Mouse (Mus musculus): Measurements from ENCODE around the gene Uqcrfs1.
A peak's percentile ranks its signal among the peaks of the same experiment; 100 is the strongest.

Uqcrfs1 gene

DNA sequence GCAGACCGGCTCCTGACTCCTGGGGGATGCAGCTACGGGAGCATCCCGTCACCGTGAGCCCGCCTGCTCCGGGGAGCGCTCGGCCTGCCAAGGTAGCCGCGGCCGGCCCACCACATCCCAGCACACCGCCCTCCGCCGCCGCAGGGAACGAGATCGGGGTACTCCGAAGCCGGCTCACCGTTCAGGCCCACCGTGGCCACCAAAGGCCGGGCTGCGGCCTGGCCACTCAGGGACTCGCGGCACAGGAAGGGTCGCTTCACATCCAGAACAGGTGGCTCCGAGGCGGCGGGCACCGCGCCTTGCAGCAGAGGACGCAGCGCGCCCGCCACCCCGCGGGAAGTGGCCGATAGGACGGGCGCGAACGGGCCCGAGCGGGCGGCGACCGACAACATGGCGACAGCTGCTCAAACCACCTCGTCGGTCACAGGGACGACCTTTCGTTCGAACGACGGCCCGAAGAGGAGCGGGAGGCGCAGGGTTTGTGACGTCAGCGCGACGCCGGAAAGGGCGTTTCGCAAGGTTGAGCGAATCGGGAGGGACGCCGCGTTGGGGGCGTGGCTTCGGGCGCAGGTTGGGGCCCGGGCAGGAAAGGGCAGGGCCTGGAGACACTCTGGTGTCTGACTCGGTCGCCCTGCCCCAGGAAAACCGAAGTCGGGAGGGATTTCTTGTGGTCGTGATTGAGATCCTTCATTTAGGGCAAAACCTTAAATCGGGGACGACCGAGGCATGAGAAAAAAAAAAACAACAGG, at the start of gene Uqcrfs1:
TSS of gene Uqcrfs1 (minus strand) at position 507 of the 749 bp plus-strand sequence.
- peak; percentile 98 for DNase-seq (ENCODE audit: low read depth, low spot score)

DNA sequence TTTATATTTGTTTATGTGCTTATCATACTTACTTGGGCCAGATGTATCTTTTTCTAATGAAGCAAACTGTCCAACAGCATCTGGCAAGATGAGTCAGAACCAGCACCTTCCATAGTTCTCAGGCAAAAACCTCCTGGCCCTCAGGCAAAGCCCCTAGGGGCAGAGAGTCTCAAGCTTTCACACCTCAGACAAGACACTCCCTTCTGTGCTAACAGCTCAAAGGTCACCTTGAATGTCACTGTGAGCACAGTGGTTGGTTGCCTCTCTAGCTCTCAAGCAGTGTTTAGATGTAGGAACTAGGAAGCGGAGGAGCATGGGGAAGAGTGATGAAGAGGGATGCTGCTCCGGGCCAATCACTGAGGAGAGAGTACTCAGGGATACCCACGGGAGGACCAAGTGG, 40.6 kb upstream of the Uqcrfs1 start:
- DNase-seq (ENCODE audit: low read depth, low spot score), result peak; percentile 65

DNA sequence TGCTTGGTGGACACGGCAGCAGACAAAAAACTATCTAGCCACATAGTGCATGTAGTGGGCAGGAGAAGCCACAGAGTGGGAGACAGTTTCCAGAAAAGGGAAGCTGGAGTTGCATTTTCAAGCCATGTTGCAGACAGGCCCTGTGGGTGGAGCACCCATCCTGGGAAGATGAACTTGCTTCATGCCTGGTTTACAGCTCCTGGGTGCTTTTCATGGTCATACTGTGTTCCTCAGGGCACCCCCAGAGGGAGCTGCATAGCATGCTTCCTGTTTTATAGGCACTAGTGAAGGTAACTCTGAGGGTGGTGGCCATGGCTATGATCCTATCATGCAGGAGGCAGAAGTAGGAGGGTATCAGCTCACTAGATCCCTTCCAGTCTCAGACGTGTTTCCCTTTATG, 37.4 kb upstream of the Uqcrfs1 start:
- no peak for DNase-seq (ENCODE audit: low read depth, low spot score)

DNA sequence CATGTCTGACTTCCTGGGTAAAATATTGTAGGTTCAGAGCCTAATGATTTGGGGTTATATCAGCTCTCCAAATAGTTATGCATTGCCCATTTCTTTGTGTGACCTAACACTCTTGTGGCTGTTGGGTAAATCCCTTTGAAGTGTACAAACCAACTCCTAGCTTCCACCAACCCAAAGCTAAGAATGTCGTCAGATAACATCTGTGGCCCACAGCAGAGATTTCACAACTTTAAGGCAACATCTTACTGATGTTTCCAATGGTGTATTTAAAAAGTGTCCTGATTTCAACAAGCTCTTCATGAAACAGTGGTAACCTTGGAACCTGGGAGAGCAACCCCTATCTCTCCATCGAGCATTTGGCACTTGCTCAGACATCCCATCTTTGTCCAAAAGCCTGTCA, 33.6 kb upstream of the Uqcrfs1 start:
- no peak for DNase-seq (ENCODE audit: low read depth, low spot score)

DNA sequence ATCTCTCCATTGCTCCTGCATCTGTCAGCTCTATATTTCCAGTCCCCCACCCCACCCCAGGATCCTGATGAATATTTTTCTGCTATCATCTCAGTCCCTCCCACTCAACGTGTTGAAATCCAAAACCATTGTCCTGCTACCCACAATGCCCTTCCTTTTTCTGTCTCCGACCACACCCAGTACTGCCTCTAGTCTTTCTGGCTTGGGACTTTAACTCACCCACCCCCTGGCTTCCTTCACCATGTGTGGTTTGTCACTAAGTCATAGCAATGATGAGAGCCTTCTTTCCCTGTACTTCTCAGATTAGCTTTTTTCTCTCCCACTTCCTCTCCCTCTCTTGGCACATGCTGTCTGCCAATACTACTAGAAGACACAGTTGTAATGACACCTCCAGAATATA, 31.7 kb upstream of the Uqcrfs1 start:
- no peak for DNase-seq (ENCODE audit: low read depth, low spot score)

- no peak for DNase-seq (ENCODE audit: low read depth, low spot score)
Observed at GRCm38 (mm10) chr13:30572971-30573370, 27.8 kb upstream of the Uqcrfs1 start.

DNA sequence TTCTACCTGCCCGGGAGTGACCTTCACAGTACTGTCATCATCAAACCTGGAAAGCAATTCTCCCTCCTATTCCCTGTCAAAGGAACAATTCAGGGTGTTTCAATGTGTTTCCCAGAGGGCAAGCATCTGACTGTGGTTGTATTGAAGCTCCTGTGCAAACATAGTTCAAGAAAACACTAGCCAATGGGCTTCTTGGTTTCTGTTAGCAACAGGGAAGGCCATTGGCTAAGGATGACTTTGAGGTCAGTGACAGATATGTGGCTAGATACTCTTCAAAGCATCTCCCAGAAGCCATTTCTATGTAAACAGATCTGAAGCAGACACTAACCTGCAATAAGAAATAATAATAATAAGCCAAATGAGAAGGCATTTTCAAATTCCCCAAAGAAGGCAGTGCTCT, 25.0 kb upstream of the Uqcrfs1 start:
- DNase-seq (ENCODE audit: low read depth, low spot score), result no peak

DNA sequence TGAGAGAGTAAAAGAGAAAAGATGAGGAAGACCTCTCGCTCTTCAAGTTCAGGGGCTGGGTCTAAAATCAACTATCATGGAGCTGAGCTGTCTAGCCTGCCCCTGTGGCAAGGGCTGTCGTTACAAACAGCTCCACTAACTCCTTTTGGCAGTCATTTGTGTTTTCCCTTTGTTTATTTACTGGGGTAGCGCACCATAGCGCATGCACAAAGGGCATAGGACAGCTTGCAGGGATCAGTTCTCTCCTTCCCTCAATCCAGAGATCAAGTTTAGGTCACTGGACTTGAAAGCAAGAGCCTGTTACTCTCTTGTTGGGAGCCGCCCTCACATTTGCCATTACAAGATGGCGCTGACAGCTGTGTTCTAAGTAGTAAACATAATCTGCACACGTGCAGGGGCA, 22.4 kb upstream of the Uqcrfs1 start:
- no peak for DNase-seq (ENCODE audit: low read depth, low spot score)

- peak; percentile 46 for DNase-seq (ENCODE audit: low read depth, low spot score)
Observed at GRCm38 (mm10) chr13:30566767-30567166, 21.6 kb upstream of the Uqcrfs1 start.

DNA sequence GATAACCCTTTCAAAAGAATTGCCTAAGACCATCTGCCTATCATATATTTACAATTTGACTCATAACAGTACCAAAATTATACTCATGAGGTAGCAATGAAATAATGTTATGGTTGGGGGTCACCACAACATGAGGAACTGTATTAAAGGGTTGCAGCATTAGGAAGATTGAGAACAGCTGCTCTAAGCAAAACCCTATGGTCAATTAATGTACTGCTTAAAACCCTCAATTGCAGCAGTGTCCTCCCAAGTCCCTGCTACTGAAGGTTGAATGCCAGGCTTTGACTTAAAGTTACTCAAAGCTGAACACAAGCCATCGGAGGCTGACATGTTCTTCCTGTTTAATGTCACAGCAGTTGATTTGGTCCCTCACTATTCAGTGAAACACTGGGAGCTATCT, 15.4 kb upstream of the Uqcrfs1 start:
- no peak for DNase-seq (ENCODE audit: low read depth, low spot score)

DNA sequence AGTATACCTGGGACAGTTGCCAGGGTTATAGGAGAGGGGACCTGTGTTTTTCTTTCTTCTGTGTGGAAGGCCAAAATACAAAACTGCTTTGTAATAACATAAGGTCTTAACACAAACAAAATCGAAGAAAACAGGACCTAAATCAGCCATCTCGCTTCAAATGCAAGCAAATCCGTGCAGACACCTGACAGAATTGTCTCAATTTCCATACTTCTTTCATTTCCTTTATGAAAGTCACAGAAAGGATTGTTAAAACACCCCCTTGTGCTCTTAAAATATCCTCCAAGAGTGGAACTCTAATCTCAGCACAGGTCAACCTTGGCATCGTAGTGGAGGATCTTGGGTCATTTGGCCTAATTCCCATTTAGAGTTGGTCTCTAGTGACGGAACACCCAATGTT, 14.9 kb upstream of the Uqcrfs1 start:
- no peak for DNase-seq (ENCODE audit: low read depth, low spot score)

DNA sequence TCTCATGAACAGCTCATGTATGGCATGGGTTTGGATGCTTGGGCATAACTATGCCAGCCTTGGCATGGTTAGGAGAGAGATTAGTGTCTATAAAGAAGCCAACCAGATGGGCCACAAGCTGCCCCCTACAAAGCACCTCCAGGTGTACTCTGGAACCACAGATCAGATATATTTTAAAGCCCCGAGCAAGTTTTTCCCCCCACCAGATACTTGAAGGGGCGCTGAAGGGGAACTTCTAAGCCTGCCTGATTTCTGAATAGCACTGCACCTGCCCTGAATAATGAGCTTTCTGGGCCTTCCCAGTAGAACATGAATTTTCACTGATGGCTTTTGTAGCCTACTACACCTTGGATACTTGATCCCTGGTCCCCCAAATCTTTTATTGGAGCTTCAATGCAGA, 12.6 kb upstream of the Uqcrfs1 start:
- DNase-seq (ENCODE audit: low read depth, low spot score), result no peak

DNA sequence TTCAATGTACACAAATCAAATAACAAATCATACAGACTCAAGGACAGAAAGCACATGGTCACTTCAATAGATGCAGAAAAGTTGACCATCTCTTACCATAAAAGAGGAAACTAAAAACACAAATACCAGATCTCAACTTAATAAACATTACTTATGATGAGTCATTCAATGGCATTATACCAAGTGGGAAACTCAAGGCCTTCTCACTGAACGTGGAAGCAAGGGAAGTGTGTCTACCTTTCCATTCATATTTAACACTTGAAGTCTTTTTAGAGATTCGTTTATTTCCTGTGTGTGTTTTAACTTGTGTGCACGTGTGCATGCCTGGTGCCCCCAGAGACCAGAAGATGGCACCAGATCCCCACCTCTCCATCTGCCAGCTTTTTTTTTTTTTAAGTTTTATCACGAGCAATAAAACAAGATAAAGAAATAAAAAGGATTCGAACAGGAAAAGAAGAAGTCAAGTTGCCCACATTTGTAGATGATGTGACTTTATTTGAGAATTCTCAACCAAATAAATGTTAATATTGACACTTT, 8.0 kb upstream of the Uqcrfs1 start:
- DNase-seq (ENCODE audit: low read depth, low spot score), result no peak

- DNase-seq (ENCODE audit: low read depth, low spot score), result no peak
Observed at GRCm38 (mm10) chr13:30549339-30549738, 4.2 kb upstream of the Uqcrfs1 start.

DNA sequence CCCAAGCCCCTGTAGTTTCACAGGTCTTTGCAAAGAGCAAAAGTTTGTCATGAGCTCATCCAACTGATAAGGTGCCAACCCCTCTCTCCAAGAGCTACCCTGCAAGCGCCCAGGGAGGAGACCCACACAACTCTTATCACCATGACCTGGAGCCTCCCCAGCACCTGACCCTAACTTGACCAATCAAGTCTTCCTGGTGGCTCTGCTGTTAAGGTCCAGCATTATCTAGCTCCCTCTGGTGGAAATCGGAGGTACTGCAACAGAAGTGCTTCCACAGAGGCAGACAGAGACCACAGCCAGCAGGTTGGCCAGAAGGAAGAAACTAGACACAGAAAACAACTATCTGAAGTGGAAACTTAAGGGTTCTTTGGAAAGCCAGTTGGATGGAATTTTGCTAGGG, 3.7 kb upstream of the Uqcrfs1 start:
- peak; percentile 92 for DNase-seq (ENCODE audit: low read depth, low spot score)

GRCm38 (mm10) chr13:30530761-30531160, 14.4 kb downstream of the Uqcrfs1 start:
- peak; percentile 71 for DNase-seq (ENCODE audit: low read depth, low spot score)

GRCm38 (mm10) chr13:30524961-30525360, 20.2 kb downstream of the Uqcrfs1 start:
- no peak for DNase-seq (ENCODE audit: low read depth, low spot score)

DNA sequence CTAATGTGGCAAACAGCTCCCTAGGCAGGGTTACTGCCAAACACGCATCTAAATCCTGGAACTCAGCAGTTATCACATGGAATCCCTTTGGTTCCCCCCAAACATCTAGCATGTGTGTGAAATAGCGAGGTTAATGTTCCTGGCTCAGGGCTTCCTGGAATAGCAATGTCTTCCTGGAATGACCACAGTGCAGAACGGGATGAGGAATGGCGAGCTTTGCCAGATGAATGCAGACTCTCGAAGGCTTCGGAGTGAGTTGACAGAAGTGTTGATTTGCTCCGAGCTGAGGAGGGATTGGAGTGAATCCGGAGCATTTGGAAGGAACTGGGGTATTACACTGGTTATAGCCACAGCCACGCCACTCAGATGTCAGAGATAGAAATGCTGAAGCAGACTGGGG, 21.2 kb downstream of the Uqcrfs1 start:
- no peak for DNase-seq (ENCODE audit: low read depth, low spot score)

DNA sequence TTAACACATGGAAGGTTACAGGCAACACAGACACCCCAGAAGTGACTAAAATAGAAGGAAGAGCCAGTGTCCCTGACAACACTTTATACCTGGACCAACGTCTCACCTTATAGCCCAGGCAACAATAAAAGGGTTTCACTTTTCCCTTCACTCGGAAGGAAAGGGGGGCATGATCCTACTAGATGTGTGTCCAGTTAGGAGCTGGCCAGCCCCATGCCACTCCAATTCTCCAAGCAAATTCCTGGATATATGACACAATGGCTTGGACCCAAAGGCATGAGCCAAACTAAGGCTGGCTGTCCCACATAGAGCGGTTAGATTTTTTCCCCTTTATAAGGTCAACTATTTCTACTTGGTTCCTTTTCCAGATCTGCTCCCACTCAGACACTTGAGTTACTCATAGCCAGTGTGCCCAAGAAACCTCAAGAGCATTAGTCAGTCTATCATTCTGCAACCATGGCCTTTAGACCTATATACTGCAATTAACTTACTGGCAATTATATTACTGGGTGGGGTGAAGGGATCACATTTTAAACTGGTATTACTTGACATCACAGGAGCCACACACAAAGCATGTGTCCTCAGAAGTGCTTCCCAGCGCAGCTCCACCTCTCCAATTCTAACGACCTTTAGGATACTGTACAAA, 21.8 kb downstream of the Uqcrfs1 start:
- DNase-seq (ENCODE audit: low read depth, low spot score), result no peak

DNA sequence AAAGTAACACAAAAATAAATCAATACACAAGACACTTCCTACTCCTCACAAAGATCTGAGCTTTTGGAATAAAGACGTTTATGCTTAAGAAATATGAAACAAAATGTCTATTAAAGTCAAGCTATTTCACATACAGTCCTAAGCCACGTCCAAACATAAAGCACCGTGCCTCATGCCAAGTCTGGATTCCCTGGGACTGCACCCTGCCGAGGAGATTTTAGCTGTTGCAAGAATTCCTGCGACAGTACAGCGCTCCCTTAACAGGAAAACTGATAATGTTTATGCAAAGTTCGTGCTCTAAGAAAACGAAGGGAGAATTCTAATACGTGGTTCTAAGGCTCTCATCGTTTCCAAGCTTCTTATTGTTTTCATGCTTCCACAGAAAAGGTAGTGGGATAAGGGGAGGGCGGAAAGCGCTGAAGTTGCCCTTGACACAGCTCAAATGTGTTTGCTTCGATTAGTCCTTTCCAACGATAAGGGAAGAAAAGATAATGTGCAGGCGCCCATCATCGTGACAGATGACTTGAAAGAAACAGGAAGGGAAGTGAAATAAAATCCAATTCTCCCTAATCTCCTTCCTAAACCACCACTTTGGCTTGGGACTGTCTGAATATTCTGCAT, 23.8 kb downstream of the Uqcrfs1 start:
- DNase-seq (ENCODE audit: low read depth, low spot score), result no peak

DNA sequence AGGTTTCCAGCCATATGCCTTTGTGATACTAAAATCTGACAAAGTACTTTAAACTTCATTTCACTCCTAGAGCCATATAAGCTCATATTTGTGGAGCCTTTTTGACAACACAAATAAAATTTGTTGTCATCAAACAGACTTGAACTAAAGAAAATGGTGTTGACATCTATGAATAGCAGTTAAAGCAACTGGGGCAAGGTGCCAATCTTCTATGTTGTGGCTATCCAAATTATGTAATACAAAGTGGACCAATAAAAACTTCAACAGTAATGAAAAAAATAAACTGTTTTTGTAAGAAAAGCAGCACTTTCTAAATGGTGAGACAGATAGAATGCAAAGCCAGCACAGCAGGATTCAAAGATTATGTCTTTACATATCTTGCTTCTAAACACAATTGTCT, 27.0 kb downstream of the Uqcrfs1 start:
- DNase-seq (ENCODE audit: low read depth, low spot score), result no peak

DNA sequence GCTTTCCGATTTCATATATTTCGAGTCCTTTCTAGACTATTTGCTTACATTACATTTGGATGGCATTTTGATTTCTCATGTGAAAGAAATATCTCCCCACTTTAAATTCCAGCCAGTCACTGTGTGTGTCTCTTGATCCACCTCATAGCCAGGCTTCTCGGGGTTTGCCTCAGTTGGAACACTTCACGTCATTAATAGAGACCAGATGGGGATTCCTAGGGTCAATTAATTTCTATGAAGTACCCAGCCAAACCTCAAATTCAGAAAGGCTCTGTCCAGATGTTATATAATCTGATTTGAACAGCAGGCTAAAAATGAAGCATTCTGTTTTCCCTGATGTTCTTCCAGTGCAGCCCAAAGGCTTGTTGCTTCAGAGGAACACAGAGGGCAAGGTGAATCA, 37.5 kb downstream of the Uqcrfs1 start:
- DNase-seq (ENCODE audit: low read depth, low spot score), result no peak

Measured in ZHBTc4 (cell line).